Mouse (Mus musculus): Measurements from ENCODE around the gene Mycn.

The Mycn gene

DNA sequence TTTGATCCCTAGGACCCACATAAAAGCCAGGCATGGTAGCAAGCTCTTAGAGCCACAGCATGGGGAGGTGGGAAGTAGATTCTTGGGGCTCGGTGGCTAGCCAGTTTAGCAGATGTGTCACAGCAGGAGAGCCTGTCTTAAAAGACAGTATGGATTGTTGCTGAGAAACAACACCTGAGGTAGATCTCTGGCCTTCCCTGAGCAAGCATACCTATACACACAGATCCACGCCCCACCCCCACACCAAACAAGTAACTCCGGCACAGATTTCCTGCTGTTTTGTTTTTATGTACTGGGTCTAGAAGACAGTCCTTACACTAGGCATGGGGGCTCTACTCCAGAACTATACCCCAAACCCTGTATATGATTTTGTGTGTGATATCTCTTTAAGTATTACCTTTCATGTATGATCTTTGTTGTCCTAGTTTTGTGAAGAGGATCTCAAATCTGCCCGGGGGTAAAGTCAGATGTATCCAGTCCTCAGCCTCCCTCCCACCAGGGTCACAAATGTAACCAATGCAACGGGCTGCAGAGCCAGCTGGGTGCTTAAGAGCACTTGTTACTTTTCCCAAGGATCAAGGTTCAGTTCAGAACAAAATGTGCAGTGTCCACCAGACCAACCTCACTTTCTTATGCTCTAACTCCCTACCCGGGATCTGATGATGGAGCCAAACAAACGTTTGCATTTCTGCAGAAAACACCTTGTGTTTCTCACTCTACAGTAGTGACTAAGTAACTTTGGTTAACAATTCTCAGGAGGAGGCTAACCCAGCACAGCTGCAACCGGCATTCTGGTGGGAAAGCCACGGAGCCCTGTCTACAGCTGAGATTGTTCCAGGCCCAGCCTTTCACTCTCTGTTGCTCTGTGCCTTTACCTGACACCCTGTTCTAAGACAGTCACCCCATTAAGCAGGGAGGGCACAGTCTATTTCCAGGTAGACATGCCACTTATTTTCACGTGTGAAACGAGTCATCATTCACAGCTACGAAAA, 21.3 kb downstream of the Mycn start:
- DNase-seq, result no peak

DNA sequence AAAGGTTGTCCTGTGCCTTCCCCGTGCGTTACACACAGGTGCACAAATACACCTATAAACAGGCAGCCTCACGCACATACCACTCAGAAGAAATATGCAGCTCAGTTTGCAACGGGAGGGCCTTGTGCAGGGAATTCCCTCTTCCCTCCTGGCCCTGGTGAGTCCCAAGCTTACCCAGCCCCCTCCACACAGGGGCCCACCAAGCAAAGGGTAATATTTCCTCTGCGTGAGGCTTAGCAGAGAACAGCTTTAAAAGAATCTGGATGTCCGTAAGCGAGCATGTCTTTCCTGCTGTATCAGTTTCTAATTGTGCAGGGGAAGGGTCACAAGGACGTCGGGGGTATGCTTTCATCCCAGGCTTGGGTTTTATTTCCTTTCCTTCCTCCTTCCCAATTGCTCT, 25.4 kb downstream of the Mycn start:
- DNase-seq, result no peak

DNA sequence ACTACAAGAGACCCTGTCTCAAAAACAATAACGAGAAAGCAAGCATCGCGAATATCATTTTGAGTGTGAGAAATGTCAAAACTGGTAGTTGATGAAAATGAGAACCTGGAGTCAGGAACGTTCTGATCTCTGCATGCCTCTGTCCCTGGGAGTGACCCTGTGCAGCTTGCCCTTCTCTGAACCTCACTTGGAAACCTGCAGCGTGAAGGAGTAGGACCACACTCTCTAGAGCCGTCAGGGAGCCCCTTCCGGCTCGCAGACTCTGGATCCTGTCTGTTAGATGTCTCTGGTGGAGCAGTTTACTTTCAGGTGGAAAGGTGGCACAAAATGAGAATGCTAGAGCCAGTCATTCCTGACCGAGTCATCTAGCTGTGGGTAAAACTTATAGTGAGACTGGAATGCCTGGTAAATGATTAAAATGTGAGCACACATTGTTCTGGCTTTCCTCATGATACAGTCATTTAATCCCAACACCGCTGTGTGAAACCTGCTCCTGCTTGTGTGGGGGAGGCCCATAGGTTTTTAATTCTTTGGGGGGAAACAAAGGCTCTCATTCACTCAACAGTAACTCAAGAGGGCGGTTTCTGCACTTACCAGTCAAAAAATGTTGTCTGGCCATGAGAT, 31.2 kb downstream of the Mycn start:
- DNase-seq, result no peak

DNA sequence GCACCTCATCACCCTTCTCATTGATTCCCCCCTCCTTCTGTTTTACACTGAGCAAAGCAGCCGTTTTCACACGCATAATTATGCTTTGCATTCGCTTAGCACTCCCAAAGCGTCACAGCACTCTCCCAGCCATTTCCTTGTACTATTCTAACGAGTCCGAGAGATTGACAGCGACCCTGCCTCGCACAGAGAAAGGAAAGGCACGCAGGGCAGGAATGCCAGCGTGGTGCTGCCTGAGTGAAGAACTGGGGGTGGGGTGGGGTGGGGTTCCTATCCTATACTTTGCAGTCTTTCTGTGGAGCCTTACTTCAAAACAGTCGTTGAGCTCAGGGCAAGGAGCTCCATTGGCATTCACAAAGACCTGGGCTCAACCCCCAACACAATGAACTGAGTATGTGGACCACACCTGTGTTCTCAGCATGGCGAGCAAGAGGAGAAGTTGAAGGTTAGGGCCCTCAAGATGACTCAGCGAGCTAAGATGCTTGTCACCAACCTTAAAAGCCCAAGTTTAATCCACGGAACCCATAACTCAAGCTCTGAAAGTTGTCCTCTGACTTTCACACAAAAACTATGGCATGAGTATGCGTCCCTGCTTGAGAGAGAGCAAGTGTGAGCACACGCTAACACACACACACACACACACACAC, 32.0 kb downstream of the Mycn start:
- no peak for DNase-seq

DNA sequence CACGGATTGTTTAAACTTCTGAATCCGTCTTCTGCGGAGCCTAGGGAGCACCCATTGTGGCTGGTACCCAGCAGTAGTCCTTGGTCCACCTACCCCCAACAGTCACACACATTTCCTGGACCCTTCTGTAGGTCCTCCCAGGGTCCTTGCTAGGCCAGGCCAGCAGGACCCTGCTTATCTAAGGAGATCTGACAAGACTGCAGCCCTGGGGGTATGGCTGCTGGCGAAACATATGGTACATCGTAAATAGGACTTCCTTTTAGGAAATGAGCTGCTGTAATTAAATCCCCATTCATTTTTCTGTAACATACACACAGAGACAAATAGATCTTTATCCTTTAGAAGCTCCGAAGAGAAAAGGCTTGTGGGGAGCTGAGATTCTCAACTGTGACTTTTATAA, 34.9 kb downstream of the Mycn start:
- no peak for DNase-seq

DNA sequence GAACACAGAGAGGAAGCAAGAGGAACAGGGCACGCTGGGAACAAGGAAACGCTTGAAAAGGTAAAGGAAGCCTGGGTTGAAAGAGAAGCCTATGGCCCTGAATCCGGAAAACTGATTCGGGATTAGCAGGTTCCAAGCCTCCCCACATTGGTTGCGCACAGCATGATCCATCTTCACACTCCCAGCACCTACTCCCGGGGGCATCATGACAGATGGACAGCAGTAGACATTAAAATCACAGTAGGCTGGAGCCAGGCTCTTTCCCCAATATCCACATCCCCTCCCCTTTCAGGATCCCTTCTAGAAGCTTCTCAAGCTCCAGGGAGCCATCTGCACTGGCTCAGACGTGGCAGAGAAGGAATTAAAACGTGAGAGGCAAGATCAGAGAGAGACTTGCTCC, 35.4 kb downstream of the Mycn start:
- no peak for DNase-seq

DNA sequence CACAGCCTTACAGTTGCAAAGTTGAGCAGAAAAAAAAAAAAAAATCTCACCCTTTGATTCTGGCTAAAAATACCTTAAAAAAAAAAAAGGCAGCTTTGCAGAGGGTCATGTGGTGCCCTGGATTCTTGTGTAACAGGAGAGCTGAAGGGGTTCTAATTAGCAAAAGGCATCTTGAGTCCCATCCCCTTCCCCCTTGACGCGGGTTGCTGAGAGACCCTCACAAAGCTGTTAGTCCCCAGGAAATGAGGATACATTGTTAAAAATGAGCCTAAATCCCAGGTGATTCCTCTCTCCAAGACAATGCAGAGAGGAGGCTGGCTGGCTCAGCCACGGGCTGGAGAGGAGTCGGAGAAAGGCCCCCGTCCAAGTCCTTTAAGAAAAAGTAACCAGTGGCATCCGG, 36.6 kb downstream of the Mycn start:
- DNase-seq, result no peak

DNA sequence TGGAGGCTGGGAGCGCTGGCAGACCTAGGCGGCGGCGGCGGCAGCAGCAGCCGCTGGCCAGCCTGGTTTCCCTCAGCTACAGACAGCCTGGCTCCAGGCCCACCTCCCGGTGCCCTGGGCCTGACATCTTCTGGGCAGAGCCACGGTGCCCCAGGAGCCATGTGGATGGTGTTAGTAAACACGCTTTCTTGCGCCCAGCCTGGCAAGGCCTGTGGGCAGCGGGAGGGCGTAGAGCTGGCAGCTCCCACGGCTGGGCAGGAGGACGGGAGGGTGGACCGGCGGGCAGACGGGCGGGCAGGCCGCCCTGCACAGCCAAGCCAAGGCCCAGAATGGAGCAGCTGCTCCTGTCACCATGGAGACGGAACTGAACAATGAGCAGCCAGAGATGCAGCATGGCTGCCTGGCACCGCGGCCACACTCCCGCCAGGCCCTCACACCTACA, 37.2 kb downstream of the Mycn start:
- no peak for DNase-seq

DNA sequence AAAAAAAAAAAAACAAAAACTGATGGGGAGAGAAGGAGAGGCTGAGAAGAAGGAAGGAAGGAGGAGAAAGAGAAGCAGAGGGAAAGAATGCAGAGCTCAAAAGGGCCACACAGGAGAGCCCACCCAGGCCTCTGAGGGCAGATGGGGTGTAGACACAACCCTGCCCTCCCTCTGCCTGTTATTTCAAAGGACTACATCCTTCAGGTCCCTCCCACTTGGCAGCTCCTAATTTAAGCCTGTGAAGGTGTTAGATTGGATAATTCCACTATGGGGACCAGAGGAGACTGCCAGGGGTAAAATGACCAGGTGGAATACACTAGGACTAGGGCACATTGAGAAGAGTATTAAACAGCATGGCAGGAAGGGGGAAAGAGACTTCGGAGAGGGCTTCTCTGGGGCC, 37.6 kb downstream of the Mycn start:
- DNase-seq, result no peak

DNA sequence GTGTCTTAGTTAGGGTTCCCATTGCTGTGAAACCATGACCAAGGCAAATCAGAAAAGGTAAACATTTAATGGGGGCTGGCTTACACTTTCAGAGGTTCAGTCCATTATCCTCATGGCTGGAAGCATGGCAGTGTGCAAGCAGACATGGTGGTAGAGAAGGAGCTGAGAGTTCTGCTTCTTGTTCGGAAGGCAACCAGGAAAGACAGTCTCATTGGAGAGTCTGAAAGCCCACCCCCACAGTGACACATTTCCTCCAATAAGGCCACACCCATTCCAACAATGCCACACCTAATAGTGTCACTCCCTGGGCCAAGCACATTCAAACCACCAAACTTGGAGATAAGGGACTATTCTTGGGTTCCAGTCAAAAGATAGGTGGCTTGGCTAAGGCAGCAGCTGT, 39.3 kb downstream of the Mycn start:
- no peak for DNase-seq

DNA sequence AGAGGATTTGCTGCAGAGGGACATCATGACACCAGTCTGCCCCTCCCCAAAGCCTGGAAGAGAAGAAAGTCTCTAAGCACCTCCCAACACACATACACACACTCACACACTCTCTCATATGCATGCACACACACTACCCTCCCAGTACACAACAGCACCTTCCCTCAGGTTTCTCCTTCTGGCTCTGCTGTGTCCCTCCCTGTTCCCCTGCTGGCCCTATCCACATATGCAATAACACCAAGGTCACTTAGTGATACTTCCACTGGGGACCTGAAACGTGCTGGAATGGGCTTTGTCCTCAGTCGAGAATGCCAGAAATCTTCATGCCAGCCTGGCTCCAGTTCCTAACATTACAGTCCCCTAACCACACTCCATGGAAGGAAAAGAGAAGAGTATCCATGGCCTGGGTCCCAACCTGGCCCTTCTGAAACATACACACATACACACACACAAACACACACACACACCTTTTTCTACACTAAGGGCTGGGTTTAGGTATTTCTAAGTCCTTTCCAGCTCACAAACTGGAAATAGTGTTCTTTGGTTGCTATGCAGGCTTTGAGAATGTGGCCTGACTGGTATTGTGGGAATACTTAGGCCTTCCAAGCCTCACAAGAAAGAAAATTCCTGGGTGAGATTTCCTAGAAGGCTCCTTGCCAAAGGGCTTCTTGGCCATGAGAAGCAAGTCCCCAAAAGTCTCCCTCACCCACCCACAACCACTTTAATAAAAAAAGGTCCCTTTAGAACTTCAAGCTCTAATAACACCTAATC, 43.2 kb downstream of the Mycn start:
- no peak for DNase-seq

DNA sequence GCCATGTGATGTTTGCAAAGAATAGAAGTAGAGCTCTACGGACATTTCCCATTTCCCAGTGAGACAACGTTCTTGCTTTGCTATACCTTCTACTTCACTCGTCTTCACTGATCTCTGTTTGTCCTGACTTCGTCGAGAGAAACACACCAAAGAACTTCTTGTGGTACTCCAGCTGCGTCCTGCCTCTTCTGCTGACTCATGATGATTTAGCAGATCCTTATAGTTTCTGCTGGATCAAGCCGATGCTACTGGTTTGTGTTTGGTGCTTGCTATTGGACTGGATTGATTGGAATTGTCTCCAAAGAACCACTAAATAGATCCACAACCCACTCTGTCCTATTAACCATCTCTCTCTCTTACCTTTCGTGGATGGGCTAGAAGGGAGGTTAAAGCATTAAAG, 47.7 kb downstream of the Mycn start:
- no peak for DNase-seq

DNA sequence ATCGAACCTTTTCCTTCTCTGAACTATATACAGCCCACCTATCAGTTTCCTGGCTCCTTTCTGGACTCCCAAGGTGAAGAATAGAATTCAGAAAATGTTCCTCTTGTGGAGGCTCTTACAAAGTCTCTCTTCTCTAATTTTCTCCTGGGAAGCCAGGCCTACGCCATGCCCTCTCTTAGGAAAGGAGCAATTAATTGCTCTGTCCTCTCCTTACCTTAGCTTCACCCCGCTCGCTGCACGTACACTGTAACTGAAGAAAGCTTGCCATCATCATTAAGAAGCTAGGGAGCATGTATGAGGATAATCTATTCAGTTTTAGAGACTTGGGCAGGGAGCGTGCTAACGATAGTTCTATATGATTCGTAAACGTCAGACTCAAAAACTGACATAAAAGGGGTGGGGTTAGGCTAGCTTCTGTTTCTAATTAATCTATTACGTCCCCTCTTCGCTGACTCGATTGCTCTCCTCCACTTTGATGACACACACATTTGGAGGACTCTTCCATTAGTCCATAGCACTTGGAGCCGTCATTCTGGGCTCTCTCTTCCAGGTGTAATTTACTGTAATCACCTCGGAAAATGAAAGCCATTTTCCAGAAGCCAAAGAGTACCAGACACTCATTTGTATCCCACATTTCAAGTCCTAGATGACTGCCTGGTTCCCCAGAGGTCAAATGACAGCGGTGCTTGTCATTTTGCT, 55.4 kb downstream of the Mycn start:
- no peak for DNase-seq
